Mouse (Mus musculus): ENCODE results near the gene Sae1. TPM values are rescaled to one million over a fixed set of nuclear protein-coding genes. Genes with fewer than 3 reads are reported as not detected.

Sae1 gene
- total RNA-seq, 2 experiments from 2014 or later = 21.4 to 29.2 TPM

DNA sequence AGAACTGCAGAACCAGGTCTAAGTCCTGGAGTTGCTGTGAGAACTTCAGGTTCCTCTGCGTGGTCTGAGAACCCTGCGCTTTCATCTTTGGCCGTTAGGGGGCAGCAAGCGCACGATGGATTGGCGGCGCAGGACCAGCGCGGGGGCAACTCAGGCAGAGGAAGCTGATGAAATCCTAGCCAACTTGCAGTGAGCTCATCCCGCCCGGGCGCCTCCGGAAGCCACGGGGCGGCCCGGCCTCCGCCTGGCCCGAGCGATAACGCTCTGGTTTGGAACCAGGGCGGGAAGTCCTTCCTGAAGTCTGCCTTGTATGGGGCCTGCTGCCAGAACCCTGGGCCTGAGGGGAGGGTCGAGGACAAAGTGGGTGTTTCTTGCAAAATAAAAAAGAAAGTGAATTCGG, 92.8 kb downstream of the Sae1 start:
- intact Hi-C loops (cut with DNase I) = loop anchor here (1.0 to 10.0 kb wide), 4 partner anchors 32 to 320 kb away; partner anchors contain the start of gene Arhgap35
- DNase-seq = peak; percentile 91 to 96

DNA sequence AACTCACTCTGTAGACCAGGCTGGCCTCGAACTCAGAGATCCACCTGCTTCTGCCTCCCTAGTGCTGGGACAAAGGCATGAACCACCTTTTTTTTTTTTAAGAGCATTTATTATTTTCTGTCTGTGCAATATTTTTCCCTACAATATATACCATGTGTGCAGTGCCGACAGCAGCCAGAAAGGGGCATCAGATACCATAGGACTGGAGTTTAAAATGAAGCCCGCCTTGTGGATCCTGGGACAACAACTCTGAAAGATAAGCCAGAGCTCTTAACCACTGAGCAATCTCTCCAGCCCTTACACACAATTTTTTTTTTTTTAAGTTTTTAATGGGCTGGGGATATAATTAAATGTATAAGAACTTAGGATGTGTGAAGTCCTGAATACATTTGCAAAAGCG, 93.3 kb downstream of the Sae1 start:
- intact Hi-C loops (cut with DNase I) = loop anchor here (1.0 to 10.0 kb wide), 4 partner anchors 33 to 320 kb away; partner anchors contain the start of gene Arhgap35
- no peak for DNase-seq

- no peak for DNase-seq
- intact Hi-C loops (cut with DNase I) = no loop called here
Observed at GRCm38 (mm10) chr7:16287791-16288190, 99.8 kb downstream of the Sae1 start.

- no peak for DNase-seq
- intact Hi-C loops (cut with DNase I) = no loop called here
Observed at GRCm38 (mm10) chr7:16287016-16287415, 100.6 kb downstream of the Sae1 start.

- peak; percentile 100 for DNase-seq
- intact Hi-C loops (cut with DNase I) = no loop called here
Observed at GRCm38 (mm10) chr7:16286026-16286961, 101.3 kb downstream of the Sae1 start, which contains the start of gene Ccdc9. Ccdc9 (minus strand) TSS chr7:16286795.

GRCm38 (mm10) chr7:16285450-16286025, 102.1 kb downstream of the Sae1 start:
- DNase-seq = peak; percentile 76 to 81
- intact Hi-C loops (cut with DNase I) = no loop called here

DNA sequence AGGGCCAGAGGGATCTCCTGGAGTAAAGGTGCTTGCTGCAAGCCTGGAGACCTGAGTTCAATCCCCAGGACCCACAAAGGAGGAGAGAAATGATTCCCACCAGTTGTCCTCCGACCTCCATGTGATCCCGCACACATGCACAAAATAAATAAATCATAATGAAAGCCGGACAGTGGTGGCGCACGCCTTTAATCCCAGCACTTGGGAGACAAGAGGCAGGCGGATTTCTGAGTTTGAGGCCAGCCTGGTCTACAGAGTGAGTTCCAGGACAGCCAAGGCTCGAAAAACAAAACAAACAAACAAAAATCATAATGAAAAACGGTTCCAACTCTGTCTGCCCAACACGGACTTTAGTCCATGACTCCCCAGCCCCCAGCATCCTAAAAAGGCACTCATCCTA, 102.7 kb downstream of the Sae1 start:
- DNase-seq = no peak
- intact Hi-C loops (cut with DNase I) = no loop called here

DNA sequence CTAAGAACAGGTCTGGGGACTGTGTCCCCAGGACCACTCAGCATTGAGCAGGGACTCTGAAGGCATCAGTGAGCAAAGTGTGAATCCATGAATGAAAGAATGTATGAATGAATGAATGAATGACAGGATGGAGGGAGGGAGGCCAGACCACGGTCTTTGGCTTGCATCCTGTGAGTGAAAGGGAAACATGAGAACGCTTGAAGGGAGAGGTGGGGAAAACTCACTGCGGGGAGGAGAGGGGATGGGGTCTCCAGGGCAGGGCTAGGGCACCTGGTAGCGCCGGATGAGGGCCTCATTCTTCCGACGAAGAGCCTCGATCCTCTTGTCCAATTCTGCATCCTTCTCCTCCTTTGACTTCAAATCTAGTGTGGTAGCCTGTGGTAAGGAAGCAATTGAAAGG, 103.6 kb downstream of the Sae1 start:
- no peak for DNase-seq

GRCm38 (mm10) chr7:16282334-16282733, 105.3 kb downstream of the Sae1 start:
- no peak for DNase-seq
- intact Hi-C loops (cut with DNase I) = no loop called here

More for the DNA sequence above, 103.6 kb downstream of the Sae1 start:
- intact Hi-C loops (cut with DNase I) = no loop called here

- intact Hi-C loops (cut with DNase I) = no loop called here
- no peak for DNase-seq
Observed at GRCm38 (mm10) chr7:16280721-16281120, 106.9 kb downstream of the Sae1 start.

- intact Hi-C loops (cut with DNase I) = loop anchor here (5.0 kb wide), 1 partner anchor 298 kb away; no protein-coding TSS in a partner anchor
- DNase-seq = no peak
Observed at GRCm38 (mm10) chr7:16274922-16275890, 112.4 kb downstream of the Sae1 start.

DNA sequence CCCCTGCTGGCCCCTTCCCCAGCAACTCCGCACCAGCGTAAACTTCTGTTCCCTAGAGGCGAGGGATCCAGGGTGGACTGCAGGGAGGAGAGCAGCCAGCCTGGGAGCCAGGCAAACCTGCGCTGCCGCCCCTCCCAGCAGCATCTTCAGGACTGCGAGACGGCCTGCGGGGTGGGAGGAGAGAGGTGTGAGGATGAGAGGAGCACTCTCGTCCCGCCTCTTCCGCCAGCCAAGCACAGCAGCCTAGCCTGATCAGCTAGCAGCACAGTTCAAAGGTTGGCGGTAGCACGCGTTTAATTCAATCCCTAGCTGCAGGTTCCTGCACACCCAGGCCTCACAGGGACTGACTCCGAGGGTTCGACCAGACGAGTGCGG, 113.9 kb downstream of the Sae1 start:
- peak; percentile 31 to 74 for DNase-seq
- intact Hi-C loops (cut with DNase I) = loop anchor here (5.0 kb wide), 1 partner anchor 296 kb away; no protein-coding TSS in a partner anchor

DNA sequence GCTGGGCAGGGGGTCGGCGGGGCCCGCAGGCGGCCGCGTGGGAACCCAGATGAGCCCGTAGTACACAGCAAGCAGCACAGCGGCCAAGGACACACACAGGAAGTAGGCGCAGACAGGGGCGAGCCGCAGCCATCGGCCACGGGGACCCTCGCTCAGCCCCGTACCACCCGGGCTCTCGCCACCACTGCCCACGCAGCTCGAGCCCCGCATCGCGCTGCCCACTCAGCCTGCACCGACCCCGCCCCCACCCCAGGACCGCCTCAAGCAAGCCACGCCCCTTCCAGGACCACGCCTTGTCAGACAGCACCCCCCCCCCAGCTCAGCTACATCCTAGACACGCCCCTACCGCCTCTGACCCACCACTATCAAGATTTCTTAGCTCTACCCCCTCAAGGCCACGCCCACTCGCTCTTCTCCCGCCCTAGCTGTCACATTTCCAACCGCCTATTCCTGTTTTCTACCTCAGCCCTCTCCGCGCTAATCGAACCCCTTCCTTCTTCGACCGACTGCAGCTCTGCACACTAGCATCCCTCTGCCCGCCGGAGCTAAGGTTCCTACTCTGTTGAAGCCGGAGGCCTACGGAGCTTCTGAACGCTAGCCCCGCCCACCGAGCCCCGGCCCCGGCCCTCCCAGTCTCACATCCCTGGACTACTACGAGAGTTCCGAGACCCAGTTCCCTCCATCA, 114.4 kb downstream of the Sae1 start, which contains the start of gene Inafm1:
Gene Inafm1, minus strand, starts transcription at position 537 of the 685 bp plus-strand sequence.
- peak; percentile 75 to 85 for DNase-seq
- intact Hi-C loops (cut with DNase I) = loop anchor here (5.0 kb wide), 1 partner anchor 296 kb away; no protein-coding TSS in a partner anchor

DNA sequence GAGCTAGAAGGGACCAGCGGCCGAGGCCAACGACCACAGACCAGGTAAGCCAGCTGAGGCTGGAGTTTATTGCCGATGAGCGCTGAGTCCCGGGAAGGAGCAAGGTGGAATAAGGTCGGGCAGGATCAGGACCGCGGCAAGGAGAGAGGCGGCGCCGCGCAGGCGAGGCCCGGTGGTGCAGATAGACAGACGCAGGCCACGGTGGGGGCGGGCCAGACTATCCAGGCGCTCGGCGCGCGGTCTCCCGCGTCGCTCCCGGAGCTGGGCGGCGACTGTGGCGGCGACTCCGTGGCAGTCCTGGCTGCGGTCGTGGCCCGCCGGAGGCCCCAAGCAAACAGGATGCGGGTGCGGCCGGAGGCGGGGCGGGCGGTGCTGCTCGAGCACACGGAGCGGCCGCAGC, 114.9 kb downstream of the Sae1 start:
- intact Hi-C loops (cut with DNase I) = loop anchor here (5.0 kb wide), 1 partner anchor 295 kb away; no protein-coding TSS in a partner anchor
- peak; percentile 31 to 51 for DNase-seq

- no peak for DNase-seq
- intact Hi-C loops (cut with DNase I) = loop anchor here (5.0 kb wide), 1 partner anchor 294 kb away; no protein-coding TSS in a partner anchor
Observed at GRCm38 (mm10) chr7:16271139-16271538, 116.5 kb downstream of the Sae1 start.
